Mouse (Mus musculus) MEL (cell line): ENCODE measurements around the gene Sun5. TPM values are rescaled to one million over a fixed set of nuclear protein-coding genes. Genes with fewer than 3 reads are reported as not detected.

Source experiments
- DNase-seq: peaks from one replicate; pipeline ENCODE4 v3.0.0; 2011; ENCODE audit warnings: low read depth, low spot score
- H3K27ac ChIP-seq: 2 replicates; pipeline ENCODE4 v1.5.1; 2012; ENCODE audit warnings: low read depth, mild to moderate bottlenecking, control low read depth, low read length, moderate library complexity; ENCODE audit not compliant: control insufficient read depth
- H3K27me3 ChIP-seq, 2 experiments: fragments of 150-350 bp in 1 of 2; sonication (generic) in 1 of 2; 2 replicates each; pipeline ENCODE4 v1.6.1; 2012; ENCODE audit warnings: low read length in 2 of 2, mild to moderate bottlenecking in 2 of 2, improper control_type of control experiment in 1 of 2, moderate library complexity in 1 of 2; ENCODE audit not compliant: insufficient read depth in 2 of 2, control insufficient read depth in 1 of 2
- H3K36me3 ChIP-seq, 2 experiments: 2 replicates each; pipeline ENCODE4 v1.6.1; 2012 to 2014; ENCODE audit warnings: low read length in 2 of 2, improper control_type of control experiment in 1 of 2, inconsistent platforms in 1 of 2, mild to moderate bottlenecking in 1 of 2; ENCODE audit not compliant: insufficient read depth in 2 of 2, control insufficient read depth in 1 of 2
- H3K4me1 ChIP-seq, 2 experiments: fragments of 150-350 bp in 1 of 2; sonication (generic) in 1 of 2; 2 replicates each; pipeline ENCODE4 v1.6.1; 2012; ENCODE audit warnings: low read length in 2 of 2, improper control_type of control experiment in 1 of 2, mild to moderate bottlenecking in 1 of 2; ENCODE audit not compliant: insufficient read depth in 2 of 2, control insufficient read depth in 1 of 2
- H3K4me3 ChIP-seq, 2 experiments: fragments of 150-350 bp in 1 of 2; sonication (generic) in 1 of 2; 2 replicates each; pipeline ENCODE4 v1.5.1; 2012; ENCODE audit warnings: low read depth in 2 of 2, low read length in 2 of 2, mild to moderate bottlenecking in 2 of 2, moderate library complexity in 2 of 2, control low read depth in 1 of 2, improper control_type of control experiment in 1 of 2; ENCODE audit not compliant: control insufficient read depth in 1 of 2, insufficient read depth in 1 of 2
- H3K79me2 ChIP-seq: 2 replicates; pipeline ENCODE4 v1.6.1; 2012; ENCODE audit warnings: mild to moderate bottlenecking, low read length, moderate library complexity; ENCODE audit not compliant: control insufficient read depth, poor library complexity, insufficient read depth
- H3K9ac ChIP-seq: 2 replicates; pipeline ENCODE4 v1.6.1; 2012; ENCODE audit warnings: low read depth, mild to moderate bottlenecking, control low read depth, low read length, moderate library complexity; ENCODE audit not compliant: control insufficient read depth, poor library complexity, severe bottlenecking
- H3K9me3 ChIP-seq: fragments of 150-350 bp; sonication (generic); replicated peaks from 2 replicates; pipeline ENCODE4 v1.6.1; 2012; ENCODE audit warnings: mild to moderate bottlenecking, low read length, improper control_type of control experiment, moderate library complexity; ENCODE audit not compliant: insufficient read depth
- BHLHE40 ChIP-seq: IDR thresholded peaks from 2 replicates; pipeline ENCODE4 v1.6.1; 2012; ENCODE audit warnings: low read depth, mild to moderate bottlenecking, inconsistent platforms, low read length, improper control_type of control experiment, borderline replicate concordance
- CHD2 ChIP-seq: IDR thresholded peaks from 2 replicates; pipeline ENCODE4 v1.6.1; 2011; ENCODE audit warnings: low read length, improper control_type of control experiment
- CTCF ChIP-seq, 3 experiments: IDR thresholded peaks in 2 of 3; conservative IDR thresholded peaks in 1 of 3; 2 replicates each; pipeline ENCODE4 v1.5.1; 2011 to 2012; ENCODE audit warnings: low read length in 3 of 3, low read depth in 2 of 3, mild to moderate bottlenecking in 2 of 3, improper control_type of control experiment in 1 of 3, inconsistent platforms in 1 of 3, mixed read lengths in 1 of 3, moderate library complexity in 1 of 3; ENCODE audit not compliant: control insufficient read depth in 1 of 3, insufficient read depth in 1 of 3, poor library complexity in 1 of 3, severe bottlenecking in 1 of 3
- ELF1 ChIP-seq: IDR thresholded peaks from 2 replicates; pipeline ENCODE4 v1.6.1; 2014; ENCODE audit warnings: low read depth, mild to moderate bottlenecking, inconsistent platforms, low read length, improper control_type of control experiment, moderate library complexity
- EP300 ChIP-seq, 2 experiments: IDR thresholded peaks; 2 replicates each; pipeline ENCODE4 v1.6.1; 2011; ENCODE audit warnings: improper control_type of control experiment in 2 of 2, low read length in 2 of 2, low read depth in 1 of 2, mild to moderate bottlenecking in 1 of 2
- ETS1 ChIP-seq: IDR thresholded peaks from 2 replicates; pipeline ENCODE4 v1.6.1; 2012; ENCODE audit warnings: low read depth, mild to moderate bottlenecking, inconsistent platforms, low read length, improper control_type of control experiment, moderate library complexity
- JUND ChIP-seq: IDR thresholded peaks from 2 replicates; pipeline ENCODE4 v1.6.1; 2011; ENCODE audit warnings: low read depth, mild to moderate bottlenecking, improper control_type of control experiment, low read length
- MAFK ChIP-seq: IDR thresholded peaks from 2 replicates; pipeline ENCODE4 v1.6.1; 2011; ENCODE audit warnings: low read depth, mild to moderate bottlenecking, low read length, improper control_type of control experiment, borderline replicate concordance
- MAX ChIP-seq: IDR thresholded peaks from 2 replicates; pipeline ENCODE4 v1.6.1; 2011; ENCODE audit warnings: low read length, improper control_type of control experiment
- MAZ ChIP-seq: IDR thresholded peaks from 2 replicates; pipeline ENCODE4 v1.6.1; 2012; ENCODE audit warnings: low read depth, mild to moderate bottlenecking, inconsistent platforms, low read length, improper control_type of control experiment
- MYB ChIP-seq: IDR thresholded peaks from 2 replicates; pipeline ENCODE4 v1.6.1; 2011; ENCODE audit warnings: mild to moderate bottlenecking, low read depth, low read length, improper control_type of control experiment
- MYC ChIP-seq: IDR thresholded peaks from 2 replicates; pipeline ENCODE4 v1.6.1; 2011; ENCODE audit warnings: low read depth, mild to moderate bottlenecking, low read length, improper control_type of control experiment, moderate library complexity
- POLR2AphosphoS2 ChIP-seq: IDR thresholded peaks from 2 replicates; pipeline ENCODE4 v1.6.1; 2011; ENCODE audit warnings: low read length, improper control_type of control experiment
- RAD21 ChIP-seq: IDR thresholded peaks from 2 replicates; pipeline ENCODE4 v1.6.1; 2011; ENCODE audit warnings: mild to moderate bottlenecking, low read depth, low read length, improper control_type of control experiment
- SMC3 ChIP-seq: IDR thresholded peaks from 2 replicates; pipeline ENCODE4 v1.6.1; 2011; ENCODE audit warnings: low read depth, low read length, improper control_type of control experiment
- TAL1 ChIP-seq: IDR thresholded peaks from 2 replicates; pipeline ENCODE4 v1.6.1; 2012; ENCODE audit warnings: mild to moderate bottlenecking, inconsistent platforms, low read length, moderate library complexity, mixed read lengths
- TBP ChIP-seq: IDR thresholded peaks from 2 replicates; pipeline ENCODE4 v1.8.0; 2011; ENCODE audit warnings: low read depth, low read length, improper control_type of control experiment
- TCF12 ChIP-seq: IDR thresholded peaks from 2 replicates; pipeline ENCODE4 v1.6.1; 2014; ENCODE audit warnings: low read depth, mild to moderate bottlenecking, inconsistent platforms, low read length, improper control_type of control experiment, moderate library complexity
- UBTF ChIP-seq: IDR thresholded peaks from 2 replicates; pipeline ENCODE4 v1.6.1; 2012; ENCODE audit warnings: low read depth, mild to moderate bottlenecking, inconsistent platforms, low read length, improper control_type of control experiment, moderate library complexity, borderline replicate concordance; ENCODE audit not compliant: insufficient read depth
- USF1 ChIP-seq: IDR thresholded peaks from 2 replicates; pipeline ENCODE4 v1.6.1; 2014; ENCODE audit warnings: low read depth, mild to moderate bottlenecking, inconsistent platforms, low read length, improper control_type of control experiment, moderate library complexity
- USF2 ChIP-seq, 2 experiments: IDR thresholded peaks; 2 replicates each; pipeline ENCODE4 v1.6.1; 2011 to 2012; ENCODE audit warnings: improper control_type of control experiment in 2 of 2, low read length in 2 of 2, borderline replicate concordance in 1 of 2, inconsistent platforms in 1 of 2, low read depth in 1 of 2, mild to moderate bottlenecking in 1 of 2; ENCODE audit not compliant: insufficient read depth in 1 of 2
- ZC3H11A ChIP-seq: IDR thresholded peaks from 2 replicates; pipeline ENCODE4 v1.6.1; 2012; ENCODE audit warnings: low read depth, mild to moderate bottlenecking, inconsistent platforms, low read length, improper control_type of control experiment
- polyA plus RNA-seq, 2 experiments: library from polyadenylated mRNA; stranded (reverse) in 1 of 2; unstranded in 1 of 2; fragments of >175 nt in 1 of 2; fragments of >200 nt in 1 of 2; gene quantifications; 2 replicates each; pipeline versions ENCODE4 v1.2.1 to v1.2.4; 2012; ENCODE audit warnings: low replicate concordance in 2 of 2, low read depth in 1 of 2; ENCODE audit not compliant: insufficient read length in 2 of 2, insufficient read depth in 1 of 2, missing spikeins in 1 of 2
- total RNA-seq: library from RNA; depleted of rRNA; stranded (reverse); fragments of 300-350 nt; gene quantifications from 2 replicates; pipeline ENCODE4 v1.2.3, GENCODE M21; 2012

The Sun5 gene
- total and polyA plus RNA-seq, 3 experiments: not detected

- TF ChIP-seq EP300 (IDR thresholded peaks at IDR 0.05; ENCODE audit: low read depth in 1 of 2, low read length in 2 of 2): no peak
- TF ChIP-seq CHD2: no peak
- no peak for TF ChIP-seq MYB
- TF ChIP-seq ETS1: no peak
- no peak for TF ChIP-seq USF1
- no peaks in the 10 kb centered on the region for H3K27me3 ChIP-seq
- no peak overlapping the region for H3K9ac ChIP-seq
- DNase-seq: no peak
- H3K79me2 ChIP-seq: no peaks in the 10 kb centered on the region
- H3K9me3 ChIP-seq: no peaks in the 10 kb centered on the region
- no peaks in the 10 kb centered on the region for H3K4me1 ChIP-seq
- H3K4me3 ChIP-seq: no peak overlapping the region
- no peaks in the 10 kb centered on the region for H3K36me3 ChIP-seq
- no peak overlapping the region for H3K27ac ChIP-seq
Measured at GRCm38 (mm10) chr2:153833291-153833690, 37.6 kb downstream of the Sun5 start.

GRCm38 (mm10) chr2:153828704-153829103 is 42.2 kb downstream of the Sun5 start:
- no peak for DNase-seq
- no peaks in the 10 kb centered on the region for H3K9me3 ChIP-seq
- H3K4me3 ChIP-seq: no peak overlapping the region
- no peak overlapping the region for H3K9ac ChIP-seq
- no peak overlapping the region for H3K27ac ChIP-seq
- TF ChIP-seq TAL1 (no peak), JUND (no peak), TCF12 (no peak), TBP (no peak), MAFK (no peak), MYB (no peak), POLR2AphosphoS2 (no peak), CTCF (IDR thresholded peaks at IDR 0.05 in 2 of 3, conservative IDR thresholded peaks at IDR 0.05 in 1 of 3; ENCODE audit: control insufficient read depth in 1 of 3, insufficient read depth in 1 of 3, low read depth in 2 of 3, low read length in 3 of 3, poor library complexity in 1 of 3, severe bottlenecking in 1 of 3) (no peak), RAD21 (no peak), MAX (no peak), BHLHE40 (no peak), USF1 (no peak)
- H3K79me2 ChIP-seq: no peaks in the 10 kb centered on the region
- no peaks in the 10 kb centered on the region for H3K36me3 ChIP-seq
- no peaks in the 10 kb centered on the region for H3K27me3 ChIP-seq
- H3K4me1 ChIP-seq: no peaks in the 10 kb centered on the region

GRCm38 (mm10) chr2:153827171-153827830 is 43.6 kb downstream of the Sun5 start:
- Histone ChIP-seq H3K27ac (no peak overlapping the region), H3K27me3 (no peaks in the 10 kb centered on the region), H3K9me3 (no peaks in the 10 kb centered on the region), H3K36me3 (no peaks in the 10 kb centered on the region), H3K4me1 (no peaks in the 10 kb centered on the region), H3K4me3 (no peak overlapping the region), H3K9ac (no peak overlapping the region), H3K79me2 (no peaks in the 10 kb centered on the region)
- no peak for DNase-seq
- TF ChIP-seq UBTF (no peak), USF1 (no peak), ZC3H11A (no peak), RAD21 (no peak), TCF12 (no peak), SMC3 (no peak), JUND (no peak), ETS1 (no peak), USF2 (IDR thresholded peaks at IDR 0.05; ENCODE audit: borderline replicate concordance in 1 of 2, insufficient read depth in 1 of 2, low read depth in 1 of 2, low read length in 2 of 2) (no peak), ELF1 (no peak), POLR2AphosphoS2 (no peak), MYC (no peak), MAZ (no peak), CHD2 (no peak)
